Mouse (Mus musculus): ENCODE measurements around the gene Gstt3. TPM values are rescaled to one million over a fixed set of nuclear protein-coding genes. Genes with fewer than 3 reads are reported as not detected.

The Gstt3 gene
- polyA plus RNA-seq, 1 experiment, result not detected

- TF ChIP-seq GATA1 (IDR thresholded peaks at IDR 0.05; ENCODE audit: low read length) (no peak), TAL1 (IDR thresholded peaks at IDR 0.05; ENCODE audit: low read length) (no peak)
- Histone ChIP-seq H3K27me3 (ENCODE audit: control insufficient read depth) (peaks cover 9% of the 10 kb centered on the region), H3K4me1 (ENCODE audit: control insufficient read depth) (no peaks in the 10 kb centered on the region), H3K9me3 (ENCODE audit: control insufficient read depth, low read length) (no peaks in the 10 kb centered on the region), H3K36me3 (ENCODE audit: control insufficient read depth) (no peaks in the 10 kb centered on the region), H3K4me3 (replicated peaks) (no peak overlapping the region)
These were observed 8.0 kb upstream of the Gstt3 start for GRCm38 (mm10) chr10:75789081-75789735.

GRCm38 (mm10) chr10:75788277-75788676 is 7.1 kb upstream of the Gstt3 start:
- Histone ChIP-seq H3K4me3 (replicated peaks) (no peak overlapping the region), H3K9me3 (ENCODE audit: control insufficient read depth, low read length) (no peaks in the 10 kb centered on the region), H3K27me3 (ENCODE audit: control insufficient read depth) (peaks cover 18% of the 10 kb centered on the region), H3K36me3 (ENCODE audit: control insufficient read depth) (no peaks in the 10 kb centered on the region), H3K4me1 (ENCODE audit: control insufficient read depth) (no peaks in the 10 kb centered on the region)
- TF ChIP-seq TAL1 (IDR thresholded peaks at IDR 0.05; ENCODE audit: low read length) (no peak), GATA1 (IDR thresholded peaks at IDR 0.05; ENCODE audit: low read length) (no peak)

- Histone ChIP-seq H3K9me3 (ENCODE audit: control insufficient read depth, low read length) (no peaks in the 10 kb centered on the region), H3K4me3 (replicated peaks) (no peak overlapping the region), H3K36me3 (ENCODE audit: control insufficient read depth) (no peaks in the 10 kb centered on the region), H3K4me1 (ENCODE audit: control insufficient read depth) (peaks cover 2% of the 10 kb centered on the region), H3K27me3 (ENCODE audit: control insufficient read depth) (peaks cover 40% of the 10 kb centered on the region)
- TF ChIP-seq GATA1 (IDR thresholded peaks at IDR 0.05; ENCODE audit: low read length) (no peak), TAL1 (IDR thresholded peaks at IDR 0.05; ENCODE audit: low read length) (no peak)
These were observed 4.2 kb upstream of the Gstt3 start for GRCm38 (mm10) chr10:75785442-75785841.

- TF ChIP-seq TAL1 (IDR thresholded peaks at IDR 0.05; ENCODE audit: low read length) (no peak), GATA1 (IDR thresholded peaks at IDR 0.05; ENCODE audit: low read length) (no peak)
- H3K4me3 ChIP-seq (replicated peaks), result no peak overlapping the region
- peaks cover 2% of the 10 kb centered on the region for H3K4me1 ChIP-seq (ENCODE audit: control insufficient read depth)
- H3K36me3 ChIP-seq (ENCODE audit: control insufficient read depth), result no peaks in the 10 kb centered on the region
- H3K27me3 ChIP-seq (ENCODE audit: control insufficient read depth), result peaks cover 75% of the 10 kb centered on the region
- H3K9me3 ChIP-seq (ENCODE audit: control insufficient read depth, low read length), result no peaks in the 10 kb centered on the region
These were observed 1.7 kb downstream of the Gstt3 start for GRCm38 (mm10) chr10:75779206-75780174.

- Histone ChIP-seq H3K4me1 (ENCODE audit: control insufficient read depth) (peaks cover 13% of the 10 kb centered on the region), H3K9me3 (ENCODE audit: control insufficient read depth, low read length) (no peaks in the 10 kb centered on the region), H3K27me3 (ENCODE audit: control insufficient read depth) (peaks cover 62% of the 10 kb centered on the region), H3K4me3 (replicated peaks) (no peak overlapping the region), H3K36me3 (ENCODE audit: control insufficient read depth) (no peaks in the 10 kb centered on the region)
- TF ChIP-seq GATA1 (IDR thresholded peaks at IDR 0.05; ENCODE audit: low read length), result no peak
These were observed 3.3 kb downstream of the Gstt3 start for GRCm38 (mm10) chr10:75777885-75778284.

- no peak overlapping the region for H3K4me3 ChIP-seq (replicated peaks)
- TF ChIP-seq GATA1 (IDR thresholded peaks at IDR 0.05; ENCODE audit: low read length) (no peak), TAL1 (IDR thresholded peaks at IDR 0.05; ENCODE audit: low read length) (no peak)
- H3K27me3 ChIP-seq (ENCODE audit: control insufficient read depth), result peaks cover 49% of the 10 kb centered on the region
- peaks cover 24% of the 10 kb centered on the region for H3K4me1 ChIP-seq (ENCODE audit: control insufficient read depth)
- no peaks in the 10 kb centered on the region for H3K36me3 ChIP-seq (ENCODE audit: control insufficient read depth)
- no peaks in the 10 kb centered on the region for H3K9me3 ChIP-seq (ENCODE audit: control insufficient read depth, low read length)
These were observed 4.7 kb downstream of the Gstt3 start for GRCm38 (mm10) chr10:75776562-75776961.

DNA sequence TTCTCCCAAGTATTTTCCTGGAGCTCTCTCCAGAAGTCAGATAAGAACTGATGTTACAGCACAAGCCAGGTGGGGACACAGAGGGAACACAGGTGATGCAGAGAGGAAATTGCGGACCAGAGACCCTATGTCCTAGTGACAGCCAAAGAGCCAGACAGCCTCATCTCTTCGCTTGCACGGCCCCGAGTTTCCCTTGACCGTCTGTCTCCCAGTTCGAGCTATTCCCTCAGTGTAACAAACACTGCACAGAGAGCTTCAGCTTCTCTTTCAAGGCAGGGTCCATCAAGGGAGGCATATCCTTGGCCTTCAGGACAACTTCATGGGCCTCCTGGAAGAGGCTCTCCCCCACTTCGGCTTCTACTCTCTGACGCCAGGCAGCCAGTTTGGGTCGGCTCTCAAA is 6.6 kb downstream of the Gstt3 start:
- no peaks in the 10 kb centered on the region for H3K9me3 ChIP-seq (ENCODE audit: control insufficient read depth, low read length)
- peaks cover 29% of the 10 kb centered on the region for H3K27me3 ChIP-seq (ENCODE audit: control insufficient read depth)
- TF ChIP-seq TAL1 (IDR thresholded peaks at IDR 0.05; ENCODE audit: low read length), result no peak
- TF ChIP-seq GATA1 (IDR thresholded peaks at IDR 0.05; ENCODE audit: low read length), result no peak
- peaks cover 21% of the 10 kb centered on the region for H3K4me1 ChIP-seq (ENCODE audit: control insufficient read depth)
- H3K4me3 ChIP-seq (replicated peaks), result no peak overlapping the region
- no peaks in the 10 kb centered on the region for H3K36me3 ChIP-seq (ENCODE audit: control insufficient read depth)

DNA sequence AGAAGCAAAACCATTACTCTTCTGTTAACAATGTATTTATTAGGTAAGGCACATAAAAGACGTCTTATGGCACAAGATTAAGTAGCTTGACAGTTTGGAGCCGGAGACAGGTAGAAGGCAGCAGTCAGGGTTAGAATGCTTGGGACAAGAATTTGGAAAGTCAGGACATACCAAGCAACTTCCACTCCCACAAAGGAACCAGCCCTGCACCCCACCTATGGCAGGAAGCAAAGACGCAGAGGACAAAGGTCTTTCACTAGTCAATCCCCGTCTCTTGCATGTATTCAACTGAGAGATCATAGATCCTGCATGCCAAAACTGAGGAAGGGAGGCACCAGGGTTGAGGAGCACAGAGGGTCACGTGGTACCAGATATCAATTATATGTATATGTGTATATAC is 7.1 kb downstream of the Gstt3 start:
- no peak for TF ChIP-seq TAL1 (IDR thresholded peaks at IDR 0.05; ENCODE audit: low read length)
- no peak for TF ChIP-seq GATA1 (IDR thresholded peaks at IDR 0.05; ENCODE audit: low read length)
- H3K36me3 ChIP-seq (ENCODE audit: control insufficient read depth), result no peaks in the 10 kb centered on the region
- H3K4me3 ChIP-seq (replicated peaks), result no peak overlapping the region
- H3K9me3 ChIP-seq (ENCODE audit: control insufficient read depth, low read length), result no peaks in the 10 kb centered on the region
- peaks cover 24% of the 10 kb centered on the region for H3K27me3 ChIP-seq (ENCODE audit: control insufficient read depth)
- H3K4me1 ChIP-seq (ENCODE audit: control insufficient read depth), result peaks cover 21% of the 10 kb centered on the region
